Comparison of ENCODE assay signal across 26 mouse cellular contexts in the genomic region with DNA sequence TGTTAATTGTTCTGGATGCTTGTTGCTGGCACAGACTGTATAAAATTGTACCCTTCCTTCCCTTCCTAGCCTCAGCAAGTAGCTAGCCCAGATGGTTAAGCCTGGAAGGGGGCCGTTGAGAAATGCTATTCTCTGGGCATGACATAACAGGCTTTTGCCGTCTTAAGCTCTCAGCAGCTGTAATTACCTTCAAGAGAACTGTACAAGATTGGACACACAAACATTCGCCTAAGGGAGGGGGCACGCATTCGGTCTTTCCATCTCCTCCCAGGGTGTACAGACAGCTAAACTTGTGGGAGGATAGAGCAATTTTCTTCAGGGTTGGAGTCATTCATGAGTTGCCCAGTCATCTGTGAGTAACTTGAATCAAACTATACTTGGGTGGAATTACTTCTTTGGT. TPM values are rescaled to one million over a fixed set of nuclear protein-coding genes. Genes with fewer than 3 reads are reported as not detected.
DNase-seq lines count a peak whose midpoint lies in the region; ATAC-seq and TF ChIP-seq lines count a peak whose summit lies in the region.
"Had no signal": no experiment of that assay in that cellular context is flagged by ENCODE, and none has a peak within 500 bp of the region (broad histone marks: within the 10 kb centered on the region; RNA-seq: fewer than 3 reads in every experiment).

No protein-coding gene starts in this region.

- ATAC-seq in embryonic facial prominence, embryonic 11.5 days (replicated peaks; ENCODE audit: insufficient number of reproducible peaks, low FRiP score, low TSS enrichment, low read depth): no peak
- no peak for ATAC-seq in hindbrain, embryonic 16.5 days
- no peak for ATAC-seq in liver, embryonic 12.5 days
- ATAC-seq: CD4-positive, CD25-positive, alpha-beta regulatory T cell, adult 4 months; forebrain, embryonic 13.5 days; intestine, embryonic 15.5 days had no signal

- TF ChIP-seq CTCF in left cerebral cortex, adult 2 months (IDR thresholded peaks at IDR 0.05): no peak

- no peak overlapping the region for H3K4me3 ChIP-seq in embryonic facial prominence, embryonic 11.5 days (ENCODE audit: low read depth, low read length)
- H3K4me3 ChIP-seq in embryonic facial prominence, embryonic 10.5 days: no peak overlapping the region
- no peak overlapping the region for H3K4me3 ChIP-seq in left cerebral cortex, adult 2 months
- H3K4me3 ChIP-seq in hindbrain, embryonic 16.5 days (ENCODE audit: low read length): no peak overlapping the region
- H3K4me3 ChIP-seq in liver, embryonic 12.5 days: no peak overlapping the region
- H3K4me3 ChIP-seq: embryonic facial prominence, embryonic 13.5 days; erythroblast, embryonic 14.5 days; forebrain, embryonic 13.5 days; heart, adult 2 months; heart, embryonic 15.5 days; hindbrain, embryonic 13.5 days; intestine, embryonic 15.5 days had no signal

- 70% methylated on average over 5 of the region's 5 CpGs for WGBS in embryonic facial prominence, embryonic 11.5 days
- WGBS in embryonic facial prominence, embryonic 10.5 days: 80% methylated on average over 5 of the region's 5 CpGs
- 60% methylated on average over 5 of the region's 5 CpGs for WGBS in hindbrain, embryonic 16.5 days
- 68% methylated on average over 5 of the region's 5 CpGs for WGBS in liver, embryonic 12.5 days (ENCODE audit: insufficient replicate concordance)

- H3K4me1 ChIP-seq in embryonic facial prominence, embryonic 11.5 days (ENCODE audit: control insufficient read depth, insufficient read depth, low read length): no peaks in the 10 kb centered on the region
- no peaks in the 10 kb centered on the region for H3K4me1 ChIP-seq in embryonic facial prominence, embryonic 10.5 days
- H3K4me1 ChIP-seq in hindbrain, embryonic 16.5 days (ENCODE audit: control insufficient read depth, insufficient read depth, low read depth, low read length): no peaks in the 10 kb centered on the region
- H3K4me1 ChIP-seq in liver, embryonic 12.5 days: no peaks in the 10 kb centered on the region
- H3K4me1 ChIP-seq: embryonic facial prominence, embryonic 13.5 days; forebrain, embryonic 13.5 days; hindbrain, embryonic 13.5 days; intestine, embryonic 15.5 days had no signal

- no peak overlapping the region for H3K4me2 ChIP-seq in embryonic facial prominence, embryonic 11.5 days (ENCODE audit: low read depth, low read length)
- no peak overlapping the region for H3K4me2 ChIP-seq in hindbrain, embryonic 16.5 days (ENCODE audit: low read length)
- no peak overlapping the region for H3K4me2 ChIP-seq in liver, embryonic 12.5 days
- H3K4me2 ChIP-seq: embryonic facial prominence, embryonic 13.5 days; forebrain, embryonic 13.5 days; heart, embryonic 11.5 days; heart, embryonic 15.5 days; hindbrain, embryonic 13.5 days; intestine, embryonic 15.5 days had no signal

- peak; percentile 3 for DNase-seq in embryonic facial prominence, embryonic 11.5 days (ENCODE audit: low spot score)
- DNase-seq in embryonic facial prominence, embryonic 10.5 days (ENCODE audit: low spot score): no peak
- no peak for DNase-seq in left cerebral cortex, adult 2 months (ENCODE audit: extremely low spot score in 1 of 2, low spot score in 2 of 2)
- no peak for DNase-seq in left cerebral cortex, postnatal 4 days
- peak; percentile 20 for DNase-seq in fibroblast of lung, adult 2 months (ENCODE audit: low read depth)
- DNase-seq: adrenal gland, adult 8-10 months; adrenal gland, postnatal 36 days; B cell, adult 2 months; cerebellum, adult 11 months; cerebellum, adult 8-10 months; cerebellum, postnatal 14 days; embryo, embryonic 11 days; gastrocnemius, postnatal 10 days; heart, adult 2 months; heart, postnatal 14 days had no signal

- no peaks in the 10 kb centered on the region for H3K9me3 ChIP-seq in embryonic facial prominence, embryonic 11.5 days (replicated peaks; ENCODE audit: control insufficient read depth, low read length)
- no peaks in the 10 kb centered on the region for H3K9me3 ChIP-seq in embryonic facial prominence, embryonic 10.5 days
- H3K9me3 ChIP-seq in hindbrain, embryonic 16.5 days (ENCODE audit: control insufficient read depth, low read length): no peaks in the 10 kb centered on the region
- H3K9me3 ChIP-seq in liver, embryonic 12.5 days (replicated peaks): no peaks in the 10 kb centered on the region
- H3K9me3 ChIP-seq: embryonic facial prominence, embryonic 13.5 days; forebrain, embryonic 13.5 days; heart, embryonic 15.5 days; hindbrain, embryonic 13.5 days; intestine, embryonic 15.5 days had no signal

- no peaks in the 10 kb centered on the region for H3K36me3 ChIP-seq in embryonic facial prominence, embryonic 11.5 days (replicated peaks; ENCODE audit: control insufficient read depth, insufficient read depth, low read depth, low read length)
- no peaks in the 10 kb centered on the region for H3K36me3 ChIP-seq in embryonic facial prominence, embryonic 10.5 days (replicated peaks)
- H3K36me3 ChIP-seq in hindbrain, embryonic 16.5 days (ENCODE audit: control insufficient read depth, insufficient read depth, low read length): no peaks in the 10 kb centered on the region
- H3K36me3 ChIP-seq in liver, embryonic 12.5 days: no peaks in the 10 kb centered on the region
- H3K36me3 ChIP-seq: embryonic facial prominence, embryonic 13.5 days; G1E; heart, embryonic 15.5 days; hindbrain, embryonic 13.5 days; intestine, embryonic 15.5 days had no signal

- no peak overlapping the region for H3K27ac ChIP-seq in embryonic facial prominence, embryonic 11.5 days (replicated peaks; ENCODE audit: low read depth, low read length)
- no peak overlapping the region for H3K27ac ChIP-seq in embryonic facial prominence, embryonic 10.5 days (replicated peaks)
- peak overlapping the region; percentile 53; the same call in 1 of the 2 replicates for H3K27ac ChIP-seq in left cerebral cortex, adult 2 months
- H3K27ac ChIP-seq in hindbrain, embryonic 16.5 days (ENCODE audit: low read depth, low read length): no peak overlapping the region
- H3K27ac ChIP-seq in liver, embryonic 12.5 days: no peak overlapping the region
- H3K27ac ChIP-seq: embryonic facial prominence, embryonic 13.5 days; forebrain, embryonic 13.5 days; heart, adult 2 months; heart, embryonic 15.5 days; hindbrain, embryonic 13.5 days; intestine, embryonic 15.5 days had no signal

- no peaks in the 10 kb centered on the region for H3K27me3 ChIP-seq in embryonic facial prominence, embryonic 11.5 days (ENCODE audit: control insufficient read depth, insufficient read depth, low read length)
- no peaks in the 10 kb centered on the region for H3K27me3 ChIP-seq in embryonic facial prominence, embryonic 10.5 days (replicated peaks; ENCODE audit: low read depth, poor library complexity, severe bottlenecking)
- H3K27me3 ChIP-seq in hindbrain, embryonic 16.5 days (replicated peaks; ENCODE audit: control insufficient read depth, insufficient read depth, low read length): no peaks in the 10 kb centered on the region
- H3K27me3 ChIP-seq in liver, embryonic 12.5 days (replicated peaks): no peaks in the 10 kb centered on the region
- H3K27me3 ChIP-seq: embryonic facial prominence, embryonic 13.5 days; forebrain, embryonic 13.5 days; heart, embryonic 15.5 days; hindbrain, embryonic 13.5 days; intestine, embryonic 15.5 days had no signal

- intact Hi-C loops in left cerebral cortex, adult 2 months (cut with DNase I): loop anchor here (5.0 kb wide), 1 partner anchor 83 kb away; no protein-coding TSS in a partner anchor
- intact Hi-C loops in left cerebral cortex, postnatal 4 days (cut with DNase I): no loop called here

- H3K9ac ChIP-seq in embryonic facial prominence, embryonic 11.5 days (replicated peaks; ENCODE audit: low read length): no peak overlapping the region
- H3K9ac ChIP-seq in hindbrain, embryonic 16.5 days (ENCODE audit: low read depth, low read length): no peak overlapping the region
- no peak overlapping the region for H3K9ac ChIP-seq in liver, embryonic 12.5 days
- H3K9ac ChIP-seq: embryonic facial prominence, embryonic 13.5 days; forebrain, embryonic 13.5 days; heart, embryonic 15.5 days; hindbrain, embryonic 13.5 days; intestine, embryonic 15.5 days had no signal

RNA-seq across cellular contexts. Expression of gene Fam49a, which starts 43.0 kb away (rescaled TPM):
- polyA plus RNA-seq in embryonic facial prominence, embryonic 11.5 days (2014; fragmentation: Nextera tagmentation; extraction: Ambion mirVana): 8.4 and 11.2 TPM in 2 replicates
- polyA plus RNA-seq in embryonic facial prominence, embryonic 10.5 days (2016; fragmentation: Nextera tagmentation; extraction: Ambion mirVana): 6.3 and 6.4 TPM in 2 replicates
- total RNA-seq in left cerebral cortex, adult 2 months (2021): 100 to 1,000 TPM; 174 to 176 TPM
- total RNA-seq in left cerebral cortex, postnatal 4 days (2021): 100 to 1,000 TPM; 346 to 364 TPM
- 61.9 and 65.1 TPM in 2 replicates for polyA plus RNA-seq in hindbrain, embryonic 16.5 days (2015; fragmentation: Nextera tagmentation; extraction: Ambion mirVana)
- polyA plus RNA-seq in liver, embryonic 12.5 days (2016; fragmentation: Nextera tagmentation; extraction: Ambion mirVana): 3.8 and 4.1 TPM in 2 replicates
- polyA plus RNA-seq: G1E had no signal

Comparison
In these comparisons a context has a peak if more than half of its experiments do, and no peak if none do; other contexts are left out.
1. DNase-seq: peak in embryonic facial prominence, embryonic 11.5 days (single experiment) and fibroblast of lung, adult 2 months (single experiment); none in embryonic facial prominence, embryonic 10.5 days (single experiment), left cerebral cortex, adult 2 months (0 of 2) and left cerebral cortex, postnatal 4 days (single experiment).